Mouse (Mus musculus) embryo, embryonic 11 days (tissue): ENCODE measurements at regions not wholly inside any gene's neighbourhood (a gene's known extent, or its start where the extent isn't known, plus 50 kb on each side); places are given as distances from the start of the nearest gene placed in this dataset.

Experiments
- DNase-seq: peaks from one replicate; pipeline ENCODE4 v3.0.0-alpha.2; 2015

- DNase-seq, result no peak
These were observed 307.8 kb downstream of the Gadd45g start for GRCm38 (mm10) chr13:52154111-52154843.

DNA sequence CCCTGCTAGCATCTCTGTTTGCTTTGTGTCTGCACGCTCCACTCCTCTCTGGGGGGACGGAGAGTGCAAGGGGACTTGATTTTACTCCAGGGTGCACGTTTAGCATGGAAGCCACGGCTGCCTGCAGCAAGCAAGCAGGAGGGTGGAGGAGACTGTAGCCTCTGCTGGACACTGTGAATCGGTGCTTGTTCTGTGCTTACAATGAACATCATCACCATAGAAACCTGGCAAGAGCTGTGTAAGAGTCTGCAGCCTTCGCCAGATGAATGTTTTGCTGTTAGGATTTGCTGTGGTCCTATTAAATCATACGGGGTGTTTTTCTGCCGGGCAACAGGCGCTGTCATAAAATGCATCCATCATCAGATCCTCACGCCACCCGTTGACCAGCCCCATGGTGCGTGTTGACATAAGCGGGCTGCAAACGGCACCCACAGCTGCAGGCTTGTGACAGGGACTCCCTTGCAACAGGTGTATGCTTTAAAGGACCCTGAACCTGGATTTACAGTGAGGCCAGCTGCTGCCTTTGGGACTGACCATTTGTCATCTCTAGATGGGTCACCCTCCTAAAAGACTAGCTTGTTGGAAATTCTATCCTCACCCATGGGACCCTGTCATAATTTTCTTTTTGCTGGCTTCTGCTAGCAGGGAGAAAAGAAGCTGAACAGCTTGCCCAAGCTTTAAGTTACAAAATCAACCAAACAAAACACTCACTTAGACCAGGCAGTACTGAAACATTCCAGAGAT is 308.5 kb downstream of the Gadd45g start:
- peak; percentile 24 for DNase-seq

DNA sequence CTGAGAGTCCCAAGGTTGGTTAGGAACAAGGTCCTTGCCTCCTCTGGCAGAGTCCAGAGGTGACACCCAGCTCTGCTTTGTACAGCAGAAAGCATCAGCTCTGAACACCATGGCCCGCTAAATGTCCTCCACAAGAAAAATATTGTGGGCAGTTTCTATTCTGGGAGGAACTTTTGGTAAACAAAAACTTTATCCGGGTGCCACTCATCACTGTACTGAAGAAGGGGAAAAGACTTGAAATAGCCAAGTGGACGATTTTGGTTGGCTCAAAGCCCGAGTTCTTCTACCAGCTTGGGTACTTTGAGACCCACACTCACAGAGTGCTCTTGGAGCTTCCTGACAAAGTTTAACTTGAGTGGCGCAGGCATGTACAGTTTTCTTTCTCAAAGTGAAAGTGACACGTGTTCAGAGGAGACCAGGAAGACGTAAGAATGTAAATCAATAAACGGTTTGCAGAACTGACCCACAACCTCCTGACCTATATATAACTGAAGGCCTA is 309.2 kb downstream of the Gadd45g start:
- no peak for DNase-seq

DNA sequence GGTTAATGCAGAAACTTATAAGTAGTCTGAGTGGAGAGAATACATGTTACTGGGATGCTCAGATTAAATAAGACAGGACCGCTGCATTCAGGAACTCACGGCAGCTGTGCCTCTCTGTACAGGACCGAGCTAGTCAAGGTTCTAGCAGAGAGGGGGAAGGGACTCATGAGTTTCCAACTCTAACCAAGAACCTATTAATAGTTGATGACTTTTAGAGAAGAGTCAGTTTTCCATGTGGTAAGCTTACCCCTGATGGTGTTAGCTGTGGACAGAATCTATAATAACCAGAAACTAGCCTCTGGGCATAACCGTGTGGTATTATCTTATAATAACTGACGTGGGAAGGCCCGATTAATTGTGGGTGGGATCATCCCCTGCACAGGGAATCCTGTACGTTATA is 316.2 kb downstream of the Gadd45g start:
- DNase-seq, result no peak

DNA sequence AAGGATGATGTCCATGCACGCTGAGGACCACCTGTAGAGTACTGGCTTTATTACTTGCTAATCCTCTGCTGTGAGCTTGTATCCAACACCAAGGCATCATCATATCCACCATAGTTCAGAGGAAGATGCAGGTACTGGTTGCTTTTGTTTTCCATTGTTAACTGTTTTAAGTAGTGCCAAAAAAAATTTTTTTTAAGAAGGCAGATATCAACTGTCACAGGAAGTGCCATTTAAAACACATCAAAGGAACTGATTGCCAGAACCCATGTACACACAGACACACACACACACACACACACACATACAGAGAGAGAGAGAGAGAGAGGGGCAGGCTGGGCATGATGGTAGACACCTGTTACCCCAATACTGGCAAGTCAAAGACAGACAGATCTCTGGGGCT is 319.1 kb downstream of the Gadd45g start:
- no peak for DNase-seq

DNA sequence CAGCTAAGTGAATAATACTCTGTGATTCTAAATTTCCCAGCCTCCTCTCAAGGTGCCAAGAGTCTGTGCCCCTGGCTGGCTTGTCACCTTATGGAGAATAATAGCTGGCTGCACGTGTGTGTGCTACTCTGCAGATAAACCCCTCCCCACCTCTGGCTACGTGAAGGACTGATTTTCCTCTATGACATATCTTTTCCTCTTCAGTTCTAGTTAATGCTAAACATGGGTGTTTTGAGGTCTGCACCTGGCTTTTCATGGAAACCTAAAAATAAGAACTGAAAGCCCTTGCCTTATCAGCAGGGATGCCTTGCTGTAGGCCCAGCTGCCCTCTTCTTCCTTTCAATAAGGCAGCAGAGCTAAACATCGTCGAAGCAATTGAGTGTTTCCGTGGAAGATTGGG is 321.5 kb downstream of the Gadd45g start:
- no peak for DNase-seq

DNA sequence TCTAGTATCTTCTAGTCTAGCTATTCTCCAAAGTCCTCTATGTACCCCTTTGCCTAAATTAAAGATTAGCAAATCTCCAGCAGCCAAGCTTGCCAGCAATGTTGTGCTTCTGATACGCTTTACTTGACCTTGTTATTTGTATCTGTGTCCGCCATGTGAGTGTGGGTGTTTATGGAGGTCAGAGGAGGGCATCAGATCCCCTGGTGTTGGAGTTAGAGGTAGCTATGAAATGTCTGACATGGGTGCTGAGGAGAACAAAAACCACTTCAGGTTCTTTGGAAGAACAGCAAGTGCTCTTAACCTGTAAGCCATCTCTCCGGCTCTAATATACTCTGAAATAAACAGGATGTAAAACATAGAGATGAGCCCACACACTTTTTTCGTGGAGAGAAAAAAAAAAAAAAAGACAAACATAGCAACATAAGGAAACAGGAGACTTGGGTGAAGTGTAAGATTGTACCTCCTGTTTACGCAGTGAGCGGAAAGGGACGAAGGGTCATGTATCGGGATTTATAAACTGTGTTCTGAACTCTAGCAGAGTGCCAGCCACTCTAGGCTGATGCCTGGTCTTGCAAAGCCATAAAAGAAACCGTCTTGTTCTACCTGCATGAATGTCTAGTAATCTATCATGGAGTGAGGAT is 326.3 kb downstream of the Gadd45g start:
- no peak for DNase-seq

DNA sequence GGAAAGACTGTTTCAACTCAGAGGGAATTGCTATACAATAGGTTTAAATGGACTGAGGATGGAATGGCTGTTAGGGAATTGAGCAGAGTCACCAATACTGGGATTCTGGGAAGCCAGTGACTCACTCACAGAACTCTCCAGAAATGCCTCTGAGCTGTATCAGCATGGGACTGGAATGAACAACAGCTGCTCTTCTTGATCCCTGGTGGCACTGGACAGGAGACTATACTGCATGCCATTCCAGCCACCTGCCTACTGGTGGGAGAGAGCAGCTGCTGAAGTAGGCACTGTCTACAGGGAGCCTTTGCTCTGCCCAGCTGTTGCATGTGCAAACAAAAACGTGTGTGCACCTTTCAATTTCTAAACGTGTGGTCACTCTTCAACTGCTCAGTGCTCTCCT is 329.2 kb downstream of the Gadd45g start:
- DNase-seq, result no peak

DNA sequence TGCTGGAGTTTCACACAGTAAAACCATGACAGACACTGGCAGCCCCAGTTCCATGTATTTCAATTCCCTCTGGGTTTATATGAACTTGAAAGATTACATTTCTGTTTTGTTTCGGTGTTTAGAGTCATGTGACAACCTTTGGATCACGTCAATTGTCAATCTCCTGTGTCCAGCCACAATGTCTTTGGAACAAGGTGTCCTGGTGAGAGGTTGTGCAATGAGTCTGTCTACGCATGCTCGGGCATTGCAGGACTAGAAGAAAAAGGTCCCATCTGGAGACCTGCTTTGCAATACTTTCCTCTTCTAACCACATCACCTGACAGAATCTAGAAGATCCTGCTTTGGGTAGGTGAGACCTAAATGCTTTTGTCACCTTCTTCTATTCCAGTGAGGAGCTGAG is 333.5 kb downstream of the Gadd45g start:
- no peak for DNase-seq

GRCm38 (mm10) chr13:52183635-52184034 is 337.2 kb downstream of the Gadd45g start:
- no peak for DNase-seq

- no peak for DNase-seq
These were observed 339.1 kb downstream of the Gadd45g start for GRCm38 (mm10) chr13:52185574-52185973.

GRCm38 (mm10) chr13:52187841-52188604 is 341.5 kb downstream of the Gadd45g start:
- DNase-seq, result no peak

GRCm38 (mm10) chr13:52188605-52189003 is 342.1 kb downstream of the Gadd45g start:
- peak; percentile 52 for DNase-seq

DNA sequence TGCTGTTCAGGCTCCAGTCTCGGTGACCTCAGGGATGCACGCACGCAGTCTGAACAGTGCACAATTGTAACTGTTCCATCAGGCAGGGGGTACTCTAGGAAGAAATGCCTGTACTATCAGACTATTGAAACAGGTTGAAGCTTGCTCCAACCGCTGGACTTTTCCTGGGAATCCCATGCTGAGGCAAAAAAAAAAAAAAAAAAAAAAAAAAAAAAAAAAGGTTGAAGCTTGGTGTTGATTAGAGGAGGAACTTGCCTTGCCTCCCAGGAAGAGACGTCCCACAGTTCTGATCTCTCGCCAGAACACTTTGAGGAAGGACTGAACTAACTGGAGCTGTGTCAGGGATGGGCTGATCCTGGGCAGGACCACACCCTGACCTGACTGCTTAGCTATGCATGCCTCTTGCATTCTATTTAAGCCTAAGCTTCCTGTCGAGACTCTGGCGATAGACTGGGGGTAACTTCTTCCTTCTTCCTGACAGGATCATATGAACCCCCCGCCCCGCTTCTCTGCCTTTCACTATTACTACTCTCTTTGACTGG is 341.6 kb downstream of the Diras2 start:
- no peak for DNase-seq

GRCm38 (mm10) chr13:52190256-52190655 is 340.8 kb downstream of the Diras2 start:
- no peak for DNase-seq

DNA sequence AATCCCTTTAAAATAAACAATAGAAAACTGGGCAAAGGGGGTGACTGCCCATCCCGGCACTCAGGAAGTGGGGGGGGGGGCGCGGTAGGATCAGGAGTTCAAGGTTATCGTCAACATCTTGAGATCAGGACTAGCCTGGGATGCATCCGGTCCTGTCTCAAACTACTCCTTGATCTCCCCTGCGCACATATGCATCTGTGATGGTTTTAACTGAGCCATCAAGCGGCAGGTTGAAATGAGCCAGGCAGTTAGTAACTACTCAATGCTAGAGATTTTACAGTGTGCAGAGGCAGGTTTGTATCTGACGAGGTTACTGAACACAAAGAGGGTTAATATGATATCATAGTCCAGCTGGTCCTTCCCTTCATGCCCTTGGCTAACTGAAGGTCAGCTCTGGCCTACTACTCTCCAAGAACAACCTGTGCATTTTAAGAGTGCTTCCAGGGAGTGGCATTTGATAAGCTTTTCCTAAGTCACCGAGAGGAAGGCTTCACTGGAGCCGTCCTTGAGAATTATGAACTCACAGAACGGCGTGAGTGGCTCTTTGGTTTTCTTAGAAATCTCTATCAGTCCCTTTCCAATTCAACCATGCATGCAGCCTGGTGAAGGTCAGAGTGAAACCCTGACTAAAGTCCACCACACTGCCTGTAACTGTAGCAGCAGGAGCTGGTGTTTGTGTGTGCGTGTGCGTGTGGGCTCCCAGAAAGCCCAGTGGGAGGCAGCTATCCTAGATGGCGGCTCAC is 340.1 kb downstream of the Diras2 start:
- no peak for DNase-seq

- DNase-seq, result no peak
These were observed 334.2 kb downstream of the Diras2 start for GRCm38 (mm10) chr13:52196917-52197316.

GRCm38 (mm10) chr13:52198649-52199348 is 332.3 kb downstream of the Diras2 start:
- no peak for DNase-seq

DNA sequence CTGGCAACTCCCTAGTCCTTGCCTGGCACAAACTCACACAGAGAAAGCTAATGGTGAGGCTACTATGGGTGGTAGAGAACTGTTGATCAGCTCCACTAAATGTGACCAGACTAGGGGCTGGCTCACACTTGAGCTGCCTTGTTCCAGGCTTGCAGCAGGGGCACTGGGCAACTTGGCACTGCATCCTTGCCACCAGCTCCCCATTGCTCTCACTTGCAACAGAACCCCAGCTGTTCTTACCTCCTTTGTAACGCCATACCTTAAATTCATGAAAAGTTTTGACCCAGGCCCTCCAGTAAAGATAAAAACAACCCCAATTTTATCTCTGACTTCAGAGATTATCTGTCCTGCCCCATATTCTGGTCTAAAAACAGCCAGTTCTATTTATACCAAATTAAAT is 328.7 kb downstream of the Diras2 start:
- no peak for DNase-seq

GRCm38 (mm10) chr13:52205951-52206350 is 325.1 kb downstream of the Diras2 start:
- no peak for DNase-seq

DNA sequence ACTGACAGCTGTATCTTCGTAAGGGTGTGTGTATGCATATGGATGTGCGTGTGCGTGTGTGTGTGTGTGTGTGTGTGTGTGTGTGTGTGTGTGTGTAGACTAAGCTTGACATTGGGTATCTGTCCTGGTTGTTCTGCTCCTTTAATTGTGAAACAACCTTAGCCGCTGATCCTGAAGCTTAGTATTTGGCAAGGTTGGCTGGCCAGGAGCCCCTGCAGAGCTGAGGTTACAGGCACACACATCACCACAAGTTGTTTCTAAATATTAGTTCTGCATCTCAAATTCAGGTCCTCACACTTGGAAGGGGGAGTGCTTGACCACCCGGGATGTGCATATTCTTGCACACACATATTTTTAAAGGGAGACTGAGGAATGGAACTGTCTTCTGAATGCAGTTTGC is 314.7 kb downstream of the Diras2 start:
- DNase-seq, result no peak
